Mouse (Mus musculus): ENCODE data around the gene Shq1. TPM values are rescaled to one million over a fixed set of nuclear protein-coding genes. Genes with fewer than 3 reads are reported as not detected.

Gene Shq1
- polyA plus RNA-seq, 1 experiment from 2014 or later = 27.4 TPM

- peaks cover 51% of the 10 kb centered on the region for H3K27me3 ChIP-seq (ENCODE audit: poor library complexity, severe bottlenecking)
- WGBS = 44% methylated on average over 7 of the region's 7 CpGs
- H3K27ac ChIP-seq = no peak overlapping the region
These were observed 132.4 kb downstream of the Shq1 start for GRCm38 (mm10) chr6:100538570-100538969.

GRCm38 (mm10) chr6:100537987-100538386 lies 133.0 kb downstream of the Shq1 start:
- 89% methylated on average over 6 of the region's 6 CpGs for WGBS
- H3K36me3 ChIP-seq (replicated peaks) = no peaks in the 10 kb centered on the region
- no peak for DNase-seq (ENCODE audit: extremely low spot score, low spot score)
- H3K27me3 ChIP-seq (ENCODE audit: poor library complexity, severe bottlenecking) = peaks cover 50% of the 10 kb centered on the region
- H3K4me3 ChIP-seq = no peak overlapping the region
- no peaks in the 10 kb centered on the region for H3K9me3 ChIP-seq
- peaks cover 11% of the 10 kb centered on the region for H3K4me1 ChIP-seq
- H3K27ac ChIP-seq = no peak overlapping the region

More at GRCm38 (mm10) chr6:100538570-100538969, 132.4 kb downstream of the Shq1 start:
- DNase-seq (ENCODE audit: extremely low spot score, low spot score) = no peak
- H3K4me3 ChIP-seq = no peak overlapping the region
- H3K4me1 ChIP-seq = peaks cover 11% of the 10 kb centered on the region
- H3K9me3 ChIP-seq = no peaks in the 10 kb centered on the region
- no peaks in the 10 kb centered on the region for H3K36me3 ChIP-seq (replicated peaks)

GRCm38 (mm10) chr6:100537042-100537441 lies 133.9 kb downstream of the Shq1 start:
- no peaks in the 10 kb centered on the region for H3K9me3 ChIP-seq
- H3K27me3 ChIP-seq (ENCODE audit: poor library complexity, severe bottlenecking) = peaks cover 54% of the 10 kb centered on the region
- 76% methylated on average over 5 of the region's 5 CpGs for WGBS

GRCm38 (mm10) chr6:100533364-100533763 lies 137.6 kb downstream of the Shq1 start:
- Histone ChIP-seq H3K27me3 (ENCODE audit: poor library complexity, severe bottlenecking) (peaks cover 64% of the 10 kb centered on the region), H3K27ac (no peak overlapping the region), H3K4me3 (no peak overlapping the region), H3K36me3 (replicated peaks) (no peaks in the 10 kb centered on the region), H3K4me1 (peaks cover 10% of the 10 kb centered on the region; the same call in 1 of the 2 replicates), H3K9me3 (no peaks in the 10 kb centered on the region)
- WGBS = 78% methylated on average over 7 of the region's 7 CpGs
- DNase-seq (ENCODE audit: extremely low spot score, low spot score) = no peak

More at GRCm38 (mm10) chr6:100537042-100537441, 133.9 kb downstream of the Shq1 start:
- no peaks in the 10 kb centered on the region for H3K36me3 ChIP-seq (replicated peaks)
- no peak overlapping the region for H3K4me3 ChIP-seq
- no peak for DNase-seq (ENCODE audit: extremely low spot score, low spot score)
- peaks cover 7% of the 10 kb centered on the region for H3K4me1 ChIP-seq
- no peak overlapping the region for H3K27ac ChIP-seq

GRCm38 (mm10) chr6:100532326-100532725 lies 138.6 kb downstream of the Shq1 start:
- Histone ChIP-seq H3K27me3 (ENCODE audit: poor library complexity, severe bottlenecking) (peaks cover 58% of the 10 kb centered on the region), H3K4me1 (peaks cover 10% of the 10 kb centered on the region; the same call in 1 of the 2 replicates), H3K27ac (no peak overlapping the region), H3K36me3 (replicated peaks) (no peaks in the 10 kb centered on the region), H3K9me3 (peaks cover 3% of the 10 kb centered on the region; the same call in 1 of the 2 replicates), H3K4me3 (no peak overlapping the region)
- DNase-seq (ENCODE audit: extremely low spot score, low spot score) = no peak
- WGBS = 86% methylated on average over 8 of the region's 8 CpGs

- DNase-seq (ENCODE audit: extremely low spot score, low spot score) = no peak
- Histone ChIP-seq H3K4me1 (peaks cover 24% of the 10 kb centered on the region), H3K27me3 (ENCODE audit: poor library complexity, severe bottlenecking) (peaks cover 66% of the 10 kb centered on the region), H3K27ac (no peak overlapping the region), H3K4me3 (no peak overlapping the region), H3K9me3 (peaks cover 3% of the 10 kb centered on the region; the same call in 1 of the 2 replicates), H3K36me3 (replicated peaks) (no peaks in the 10 kb centered on the region)
- 64% methylated on average over 3 of the region's 3 CpGs for WGBS
These were observed 141.3 kb downstream of the Shq1 start for GRCm38 (mm10) chr6:100529673-100530072.

- no peak overlapping the region for H3K4me3 ChIP-seq
- no peaks in the 10 kb centered on the region for H3K36me3 ChIP-seq (replicated peaks)
- H3K27ac ChIP-seq = no peak overlapping the region
- peaks cover 24% of the 10 kb centered on the region for H3K4me1 ChIP-seq
- peaks cover 3% of the 10 kb centered on the region; the same call in 1 of the 2 replicates for H3K9me3 ChIP-seq
- WGBS = 86% methylated on average over 7 of the region's 7 CpGs
- peaks cover 72% of the 10 kb centered on the region for H3K27me3 ChIP-seq (ENCODE audit: poor library complexity, severe bottlenecking)
- DNase-seq (ENCODE audit: extremely low spot score, low spot score) = no peak
These were observed 142.4 kb downstream of the Shq1 start for GRCm38 (mm10) chr6:100528556-100528955.

- Histone ChIP-seq H3K27ac (no peak overlapping the region), H3K36me3 (replicated peaks) (no peaks in the 10 kb centered on the region), H3K4me1 (peaks cover 24% of the 10 kb centered on the region), H3K27me3 (ENCODE audit: poor library complexity, severe bottlenecking) (peaks cover 71% of the 10 kb centered on the region), H3K4me3 (no peak overlapping the region), H3K9me3 (peaks cover 3% of the 10 kb centered on the region; the same call in 1 of the 2 replicates)
- no peak for DNase-seq (ENCODE audit: extremely low spot score, low spot score)
- WGBS = 88% methylated on average over 5 of the region's 5 CpGs
These were observed 143.0 kb downstream of the Shq1 start for GRCm38 (mm10) chr6:100527972-100528371.

GRCm38 (mm10) chr6:100527161-100527560 lies 143.8 kb downstream of the Shq1 start:
- H3K27ac ChIP-seq = no peak overlapping the region
- no peak for DNase-seq (ENCODE audit: extremely low spot score, low spot score)
- H3K36me3 ChIP-seq (replicated peaks) = no peaks in the 10 kb centered on the region
- WGBS = 90% methylated on average over 6 of the region's 6 CpGs
- peaks cover 24% of the 10 kb centered on the region for H3K4me1 ChIP-seq
- H3K9me3 ChIP-seq = peaks cover 3% of the 10 kb centered on the region; the same call in 1 of the 2 replicates
- H3K4me3 ChIP-seq = no peak overlapping the region
- peaks cover 70% of the 10 kb centered on the region for H3K27me3 ChIP-seq (ENCODE audit: poor library complexity, severe bottlenecking)

GRCm38 (mm10) chr6:100526066-100526465 lies 144.9 kb downstream of the Shq1 start:
- peak overlapping the region; percentile 13; the same call in 1 of the 2 replicates for H3K27ac ChIP-seq
- WGBS = 3% methylated on average over 9 of the region's 9 CpGs
- H3K27me3 ChIP-seq (ENCODE audit: poor library complexity, severe bottlenecking) = peaks cover 68% of the 10 kb centered on the region
- H3K4me1 ChIP-seq = peaks cover 30% of the 10 kb centered on the region
- H3K36me3 ChIP-seq (replicated peaks) = no peaks in the 10 kb centered on the region
- peak overlapping the region; percentile 13 for H3K4me3 ChIP-seq
- peaks cover 3% of the 10 kb centered on the region; the same call in 1 of the 2 replicates for H3K9me3 ChIP-seq
- DNase-seq (ENCODE audit: extremely low spot score, low spot score) = no peak

GRCm38 (mm10) chr6:100525496-100525895 lies 145.5 kb downstream of the Shq1 start:
- H3K4me3 ChIP-seq = no peak overlapping the region
- no peak overlapping the region for H3K27ac ChIP-seq
- H3K27me3 ChIP-seq (ENCODE audit: poor library complexity, severe bottlenecking) = peaks cover 70% of the 10 kb centered on the region
- no peak for DNase-seq (ENCODE audit: extremely low spot score, low spot score)
- 26% methylated on average over 3 of the region's 3 CpGs for WGBS
- peaks cover 30% of the 10 kb centered on the region for H3K4me1 ChIP-seq
- H3K36me3 ChIP-seq (replicated peaks) = no peaks in the 10 kb centered on the region
- peaks cover 3% of the 10 kb centered on the region; the same call in 1 of the 2 replicates for H3K9me3 ChIP-seq

- H3K27me3 ChIP-seq (ENCODE audit: poor library complexity, severe bottlenecking) = peaks cover 93% of the 10 kb centered on the region
- 82% methylated on average over 3 of the region's 3 CpGs for WGBS
- no peaks in the 10 kb centered on the region; the same call in 1 of the 2 replicates for H3K9me3 ChIP-seq
- DNase-seq (ENCODE audit: extremely low spot score, low spot score) = no peak
- no peak overlapping the region for H3K27ac ChIP-seq
- H3K4me3 ChIP-seq = no peak overlapping the region
- no peaks in the 10 kb centered on the region for H3K36me3 ChIP-seq (replicated peaks)
- H3K4me1 ChIP-seq = peaks cover 38% of the 10 kb centered on the region
These were observed 148.5 kb downstream of the Shq1 start for GRCm38 (mm10) chr6:100522495-100522894.

- H3K36me3 ChIP-seq (replicated peaks) = no peaks in the 10 kb centered on the region
- no peak for DNase-seq (ENCODE audit: extremely low spot score, low spot score)
- peaks cover 40% of the 10 kb centered on the region for H3K4me1 ChIP-seq
- H3K27ac ChIP-seq = no peak overlapping the region
- H3K4me3 ChIP-seq = no peak overlapping the region
- WGBS = 81% methylated on average over 2 of the region's 2 CpGs
- H3K27me3 ChIP-seq (ENCODE audit: poor library complexity, severe bottlenecking) = peaks cover 93% of the 10 kb centered on the region
- H3K9me3 ChIP-seq = no peaks in the 10 kb centered on the region
These were observed 149.2 kb downstream of the Shq1 start for GRCm38 (mm10) chr6:100521615-100522398.
